Mouse (Mus musculus): ENCODE data around the gene Pygo2. TPM values are rescaled to one million over a fixed set of nuclear protein-coding genes. Genes with fewer than 3 reads are reported as not detected.
"Not testable (repeated sequence)": the region's sequence is repeated elsewhere in the genome, so short reads cannot be mapped to it uniquely, and the experiment has no call there.

Pygo2 gene
- total RNA-seq, 2 experiments from 2014 or later = 49.5 to 57.6 TPM

DNA sequence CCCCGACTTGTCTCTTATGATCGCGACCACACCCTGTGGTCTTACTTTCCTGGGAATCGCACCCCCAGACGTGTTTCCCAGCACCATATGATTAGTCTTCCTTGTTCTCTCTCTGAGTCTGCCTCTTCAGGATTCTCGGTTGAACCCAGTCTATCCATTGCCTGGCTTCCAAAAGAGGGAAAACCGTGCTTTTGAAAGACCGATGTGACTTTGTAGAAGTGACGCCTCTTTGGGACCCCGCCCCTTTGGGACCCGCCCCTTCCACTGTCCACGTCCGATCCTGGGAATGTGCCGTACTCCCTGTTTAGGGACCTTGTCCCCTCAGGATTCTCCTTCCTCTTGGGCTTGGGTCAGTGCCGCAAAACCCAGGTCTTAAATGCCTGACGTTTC lies 11.2 kb upstream of the Pygo2 start:
- DNase-seq (ENCODE audit: low spot score in 2 of 2) = no peak

DNA sequence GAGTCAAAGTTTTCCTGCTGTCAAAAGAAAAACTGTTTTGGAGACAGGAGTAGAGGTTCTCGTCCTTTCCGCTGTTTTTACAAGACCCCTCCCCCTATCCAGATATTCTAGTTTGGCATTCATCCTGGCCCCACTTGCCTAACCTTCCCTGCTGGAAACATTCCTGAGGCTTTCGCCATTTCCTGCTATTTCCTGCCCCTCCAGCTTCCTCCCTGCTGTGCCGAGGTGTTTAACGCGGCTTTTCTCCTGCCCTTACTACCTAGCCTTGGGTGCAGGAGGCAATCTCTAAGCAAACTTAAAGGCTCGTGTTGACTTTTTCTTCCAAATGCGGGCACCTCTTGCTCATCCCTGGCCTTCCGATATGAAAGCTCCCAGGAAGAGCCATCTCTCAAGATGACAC lies 10.4 kb upstream of the Pygo2 start:
- no peak for DNase-seq (ENCODE audit: low spot score in 2 of 2)

DNA sequence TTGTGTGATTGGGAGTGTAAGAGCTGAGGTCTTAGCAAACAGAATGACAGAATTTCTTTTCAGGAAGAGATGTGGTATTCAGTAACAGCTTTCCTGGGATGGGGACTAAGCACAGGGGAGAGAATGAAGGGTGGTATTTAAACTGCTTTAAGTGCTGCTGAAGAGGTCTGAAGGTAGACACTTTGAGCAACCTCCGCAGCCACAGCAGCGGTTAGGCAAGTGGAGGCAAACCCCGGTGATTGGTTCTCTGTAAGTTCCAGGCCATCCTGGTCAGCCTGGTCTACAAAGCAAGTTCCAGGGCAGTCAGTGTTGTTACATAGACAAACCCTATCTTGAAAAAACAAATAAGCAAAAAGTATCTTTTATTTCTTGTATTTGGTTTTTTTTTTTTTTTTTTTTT lies 10.0 kb upstream of the Pygo2 start:
- no peak for DNase-seq (ENCODE audit: low spot score in 2 of 2)

DNA sequence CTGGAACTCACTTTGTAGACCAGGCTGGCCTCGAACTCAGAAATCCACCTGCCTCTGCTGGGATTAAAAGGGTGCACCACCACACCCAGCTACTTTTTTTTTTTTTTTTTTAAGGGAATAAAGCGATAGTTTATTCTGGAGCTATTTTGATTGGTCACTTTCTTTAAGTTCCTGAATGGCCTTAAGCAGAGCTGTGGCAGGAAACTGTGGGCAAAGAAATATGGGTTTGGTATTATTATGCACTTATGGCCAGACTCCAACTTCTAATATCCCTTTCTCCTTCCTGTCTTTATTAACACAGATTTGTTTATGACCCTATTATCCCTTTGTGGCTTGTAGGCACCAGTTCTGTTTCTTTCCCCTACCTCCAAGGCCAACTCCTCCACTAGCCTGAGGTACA lies 9.6 kb upstream of the Pygo2 start:
- no peak for DNase-seq (ENCODE audit: low spot score in 2 of 2)

DNA sequence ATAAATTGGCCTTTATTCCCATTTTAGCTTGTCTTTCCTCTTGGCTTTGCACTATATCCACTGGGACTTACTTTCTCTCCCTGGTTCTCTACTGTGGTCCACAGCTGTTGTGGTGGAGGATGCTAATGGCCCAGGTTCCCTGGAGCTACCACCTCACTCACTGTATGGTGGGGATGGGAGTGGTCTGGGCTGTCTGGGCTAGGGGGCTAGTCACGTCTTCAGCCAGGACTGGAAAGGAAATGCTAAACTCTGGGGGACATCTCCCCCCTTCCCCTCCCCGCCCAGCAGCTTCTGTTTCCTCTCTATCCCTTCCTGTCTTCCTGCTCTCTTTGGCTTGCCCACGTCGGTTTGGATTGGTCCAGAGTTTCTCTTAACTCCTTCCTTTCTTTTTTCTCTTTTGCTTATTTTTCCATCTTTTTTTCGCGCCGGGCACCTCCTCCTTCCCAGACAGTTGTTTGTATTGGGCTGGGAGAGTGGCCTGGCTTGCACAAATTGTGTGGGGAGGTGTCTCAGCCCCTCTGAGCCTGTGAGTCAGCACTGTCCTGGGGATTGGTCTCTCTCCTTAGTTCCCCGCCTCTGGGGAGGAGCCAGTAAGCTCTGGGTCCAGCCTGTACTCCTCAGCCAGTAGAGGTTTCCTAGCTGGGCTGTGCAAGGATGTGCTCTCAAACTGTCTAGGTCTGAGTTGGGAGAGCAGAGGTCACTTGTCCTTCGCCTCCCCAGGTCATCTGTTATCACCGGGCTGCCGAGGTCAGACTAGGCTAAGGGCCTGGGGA lies 8.8 kb upstream of the Pygo2 start:
- peak in 1 of 2 experiments; percentile 76 for DNase-seq (ENCODE audit: low spot score in 2 of 2)

DNA sequence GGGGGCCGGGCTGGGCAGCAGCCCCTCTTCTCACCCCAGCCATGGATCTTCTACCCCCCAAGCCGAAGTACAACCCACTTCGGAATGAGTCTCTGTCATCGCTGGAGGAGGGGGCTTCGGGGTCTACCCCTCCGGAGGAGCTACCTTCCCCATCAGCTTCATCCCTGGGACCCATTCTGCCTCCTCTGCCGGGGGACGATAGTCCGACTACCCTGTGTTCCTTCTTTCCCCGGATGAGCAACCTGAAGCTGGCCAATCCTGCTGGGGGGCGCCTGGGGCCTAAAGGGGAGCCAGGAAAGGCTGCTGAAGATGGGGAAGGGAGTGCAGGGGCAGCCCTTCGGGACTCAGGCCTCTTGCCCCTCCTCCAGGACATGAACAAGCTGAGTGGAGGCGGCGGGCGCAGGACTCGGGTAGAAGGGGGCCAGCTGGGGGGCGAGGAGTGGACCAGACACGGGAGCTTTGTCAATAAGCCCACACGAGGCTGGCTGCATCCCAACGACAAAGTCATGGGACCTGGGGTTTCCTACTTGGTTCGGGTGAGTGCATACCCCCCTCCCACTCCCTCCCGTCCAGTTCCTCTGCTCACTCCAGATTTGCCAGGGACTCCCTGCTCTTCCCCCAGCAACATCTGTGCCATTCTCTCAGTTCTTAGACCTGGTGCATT lies 8.1 kb upstream of the Pygo2 start:
- no peak for DNase-seq (ENCODE audit: low spot score in 2 of 2)

DNA sequence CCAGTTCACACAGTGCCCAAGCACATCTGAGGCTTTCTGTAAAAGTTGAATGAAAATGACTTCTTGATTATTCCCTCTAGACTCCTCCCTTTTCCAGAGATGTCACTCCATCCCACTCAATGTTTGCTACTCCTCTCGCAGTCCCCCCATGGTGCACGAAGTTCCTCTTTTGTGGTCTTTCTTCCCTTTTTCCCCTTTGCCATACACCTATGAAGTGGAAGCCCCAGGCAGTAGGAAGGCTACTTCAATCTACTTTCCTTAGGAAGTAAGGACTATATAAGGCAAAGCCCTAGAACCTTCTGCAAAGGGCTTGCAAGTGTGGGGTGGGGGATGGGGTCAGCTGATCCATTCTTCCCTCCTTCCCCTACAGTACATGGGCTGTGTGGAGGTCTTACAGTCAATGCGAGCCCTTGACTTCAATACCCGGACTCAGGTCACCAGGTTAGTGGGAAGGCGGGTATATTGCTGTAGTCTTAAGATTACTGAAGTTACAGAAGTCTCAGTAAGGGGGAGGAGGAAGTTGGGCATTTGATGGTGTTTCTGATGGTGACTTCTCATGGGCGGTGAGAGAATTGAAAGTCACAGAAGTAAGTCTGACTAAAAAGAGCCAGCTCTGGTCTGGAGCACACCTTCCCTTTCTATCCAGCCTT lies 7.3 kb upstream of the Pygo2 start:
- no peak for DNase-seq (ENCODE audit: low spot score in 2 of 2)

DNA sequence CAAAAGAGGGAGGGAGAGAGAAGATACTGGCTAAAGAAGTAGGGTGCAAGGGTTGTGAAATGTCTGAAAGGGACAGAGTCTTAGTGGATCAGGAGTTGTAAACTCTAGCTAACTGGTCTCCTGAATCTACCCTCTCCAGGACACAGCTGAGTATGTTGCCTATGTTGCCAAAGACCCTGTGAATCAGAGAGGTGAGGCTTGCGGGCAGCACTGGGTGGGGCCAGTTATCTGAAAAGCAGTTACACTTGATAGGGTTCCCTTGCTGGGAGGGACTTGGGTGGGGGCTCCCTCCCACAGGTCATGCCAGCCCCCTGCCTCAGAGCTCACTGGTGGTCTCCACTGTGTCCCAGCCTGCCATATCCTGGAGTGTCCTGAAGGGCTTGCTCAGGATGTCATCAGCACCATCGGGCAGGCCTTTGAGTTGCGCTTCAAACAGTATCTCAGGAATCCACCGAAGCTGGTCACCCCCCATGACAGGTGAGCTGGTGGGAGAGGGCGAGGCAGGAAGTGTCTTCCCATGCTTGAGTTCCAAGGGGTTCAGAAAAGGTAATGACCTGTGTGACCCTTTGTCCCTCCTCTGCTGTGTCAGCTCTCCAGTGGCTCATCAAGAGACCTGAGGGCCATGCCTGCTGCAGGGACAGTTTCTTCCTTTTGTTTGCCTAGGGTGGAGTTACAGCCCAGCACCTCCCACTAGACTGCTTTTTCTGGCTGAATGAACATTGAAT lies 5.4 kb upstream of the Pygo2 start:
- DNase-seq (ENCODE audit: low spot score in 2 of 2) = no peak

DNA sequence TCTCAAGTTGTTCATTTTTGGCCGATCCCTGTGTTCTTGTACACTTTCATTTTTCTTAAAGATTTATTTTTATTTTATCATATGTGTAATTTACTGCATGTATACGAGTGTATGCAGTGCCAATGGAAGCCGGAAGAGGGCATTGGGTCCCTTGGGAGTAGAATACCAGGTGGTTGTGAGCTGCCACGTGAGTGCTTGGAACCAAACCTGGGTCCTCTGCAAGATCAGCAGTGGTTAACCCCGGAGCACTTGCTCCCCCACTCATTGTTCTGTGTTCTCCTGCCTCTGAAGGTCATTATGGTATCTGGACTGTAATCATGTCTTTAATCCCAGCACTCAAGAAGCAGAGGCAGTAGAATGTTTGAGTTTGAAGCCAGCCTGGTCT lies 4.9 kb upstream of the Pygo2 start:
- no peak for DNase-seq (ENCODE audit: low spot score in 2 of 2)

DNA sequence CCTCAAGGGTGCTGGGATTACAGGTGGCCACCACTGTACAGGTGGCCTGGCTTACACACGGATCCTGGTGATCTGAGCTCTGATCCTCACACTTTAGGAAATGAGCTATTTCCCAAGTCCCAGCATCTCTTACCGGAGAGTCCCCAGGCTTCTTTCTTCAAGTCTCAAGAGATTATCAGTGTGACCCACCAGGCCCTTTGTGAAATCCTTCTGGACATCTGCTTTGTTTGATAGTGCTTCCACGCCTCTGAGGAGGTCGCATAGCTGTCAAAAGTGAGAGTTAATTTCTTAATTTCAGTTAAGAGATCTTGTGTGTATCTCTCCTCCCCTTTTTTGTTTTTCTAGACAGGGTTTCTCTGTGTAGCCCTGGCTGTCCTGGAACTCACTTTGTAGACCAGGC lies 4.1 kb upstream of the Pygo2 start:
- no peak for DNase-seq (ENCODE audit: low spot score in 2 of 2)

DNA sequence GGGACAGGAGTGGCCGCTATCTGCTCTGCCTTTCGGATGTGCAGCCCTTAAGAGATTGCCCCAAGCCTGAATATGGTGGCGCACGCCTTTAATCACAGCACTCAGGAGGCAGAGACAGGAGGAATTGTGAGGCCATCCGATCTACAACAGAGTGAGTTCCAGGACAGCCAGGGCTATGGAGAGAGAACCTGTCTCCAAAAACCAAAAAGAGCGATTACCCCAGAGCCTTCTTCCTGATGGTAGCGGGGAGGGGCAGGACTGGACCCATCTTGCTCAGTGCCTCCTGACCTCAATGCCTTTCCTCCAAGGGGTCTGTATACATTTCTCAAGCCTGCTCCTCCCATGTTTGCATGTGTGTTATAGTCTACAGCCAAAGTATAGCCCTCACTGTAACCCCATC lies 993 bp upstream of the Pygo2 start:
- not testable (repeated sequence) for DNase-seq (ENCODE audit: low spot score in 2 of 2)

DNA sequence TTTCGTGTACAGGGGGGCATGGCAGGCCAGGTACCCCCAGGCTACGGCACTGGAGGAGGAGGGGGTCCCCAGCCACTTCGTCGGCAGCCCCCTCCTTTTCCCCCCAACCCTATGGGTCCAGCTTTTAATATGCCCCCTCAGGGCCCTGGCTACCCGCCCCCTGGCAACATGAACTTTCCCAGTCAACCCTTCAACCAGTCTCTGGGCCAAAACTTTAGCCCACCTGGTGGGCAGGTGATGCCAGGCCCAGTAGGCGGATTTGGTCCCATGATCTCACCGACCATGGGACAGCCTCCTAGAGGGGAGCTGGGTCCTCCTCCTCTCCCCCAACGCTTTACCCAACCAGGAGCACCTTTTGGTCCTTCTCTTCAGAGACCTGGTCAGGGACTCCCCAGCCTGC lies 2.6 kb downstream of the Pygo2 start:
- DNase-seq (ENCODE audit: low spot score in 2 of 2) = no peak

DNA sequence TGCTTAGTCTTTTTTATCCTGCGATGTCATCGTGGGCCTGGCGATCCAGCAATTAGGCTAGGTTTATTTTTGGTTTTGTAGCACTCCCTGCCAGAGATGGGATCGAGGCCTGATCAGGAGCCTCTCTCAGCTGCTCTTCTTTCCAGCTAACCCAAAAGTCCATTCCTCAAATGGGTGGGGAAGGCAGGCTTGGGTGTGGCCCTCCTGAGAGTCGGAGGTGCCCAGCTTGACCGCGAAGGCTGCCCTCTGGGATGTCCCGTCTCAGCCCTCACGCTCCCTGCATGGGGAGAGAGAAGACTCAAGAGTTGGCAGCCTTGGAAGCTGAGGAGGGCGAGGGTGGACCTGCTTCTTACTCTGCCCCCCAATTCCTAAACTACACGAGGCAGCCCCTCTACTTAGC lies 4.5 kb downstream of the Pygo2 start:
- no peak for DNase-seq (ENCODE audit: low spot score in 2 of 2)

DNA sequence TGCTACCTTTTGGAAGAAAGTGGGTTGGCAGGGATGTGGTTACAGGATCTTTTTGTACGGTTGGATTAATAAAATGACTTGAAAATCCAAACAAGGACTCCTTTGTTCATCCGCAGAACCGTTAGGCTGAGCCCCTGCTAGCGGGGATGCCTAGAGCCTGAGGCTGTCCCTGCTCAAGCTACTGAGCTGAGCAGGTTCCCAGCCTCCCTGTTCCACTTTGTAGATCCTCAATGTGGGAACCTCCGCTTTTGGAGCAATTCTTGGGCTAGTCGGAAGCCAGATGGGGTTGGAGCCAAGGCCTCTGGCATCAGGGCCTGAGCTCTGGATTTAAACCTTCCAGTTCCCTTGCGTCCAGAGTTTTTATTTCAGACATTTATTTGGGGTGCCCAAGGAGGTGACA lies 5.0 kb downstream of the Pygo2 start:
- peak in 1 of 2 experiments; percentile 62 for DNase-seq (ENCODE audit: low spot score in 2 of 2)

DNA sequence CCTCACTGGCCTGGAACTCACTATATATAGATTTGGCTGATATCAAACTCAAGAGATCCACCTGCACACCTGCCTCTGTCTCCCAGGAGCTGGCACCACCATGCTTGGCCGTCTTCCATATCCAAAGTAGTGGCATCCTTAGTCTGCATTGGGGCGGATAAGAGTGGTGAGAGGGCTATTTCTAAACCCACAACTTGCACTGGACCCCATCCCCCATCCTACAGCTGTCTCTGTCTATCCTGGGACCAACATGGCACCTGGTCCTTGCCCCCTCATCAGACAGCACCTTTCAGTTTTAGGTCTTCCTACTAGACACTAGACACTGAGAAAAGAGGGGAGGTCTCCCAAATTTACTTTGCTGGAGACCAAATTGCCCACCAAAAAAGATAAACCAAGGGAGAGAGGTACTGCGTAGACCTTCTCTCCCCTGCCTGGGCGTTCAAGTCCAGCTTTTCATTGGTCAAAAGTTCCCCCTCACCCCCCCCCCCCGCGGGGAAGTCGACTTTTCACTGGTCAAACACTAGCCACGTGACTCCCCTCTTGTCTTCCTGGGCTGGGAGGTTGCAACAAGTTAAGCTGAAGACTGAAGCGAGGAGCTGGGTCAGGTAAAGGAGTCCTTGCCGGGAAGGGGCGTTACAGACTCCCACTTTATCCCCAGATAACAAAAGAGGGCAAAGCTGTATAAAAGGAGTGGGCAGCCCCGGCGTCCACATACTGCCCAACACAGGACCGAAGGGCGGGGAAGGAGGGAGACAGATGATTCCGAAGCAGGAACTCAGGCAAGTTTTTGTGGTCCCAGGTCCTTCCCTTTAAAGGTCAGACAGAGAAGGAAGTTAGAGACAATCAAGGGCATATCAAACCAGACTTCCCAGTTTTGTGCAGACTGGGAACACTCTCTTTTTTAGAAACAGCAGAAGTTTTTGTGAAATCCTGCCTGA lies 6.4 kb downstream of the Pygo2 start, which contains the start of gene Pbxip1:
TSS of gene Pbxip1 (plus strand) at position 531 of the 938 bp plus-strand sequence.
- peak in 1 of 2 experiments; percentile 23 for DNase-seq (ENCODE audit: low spot score in 2 of 2)

DNA sequence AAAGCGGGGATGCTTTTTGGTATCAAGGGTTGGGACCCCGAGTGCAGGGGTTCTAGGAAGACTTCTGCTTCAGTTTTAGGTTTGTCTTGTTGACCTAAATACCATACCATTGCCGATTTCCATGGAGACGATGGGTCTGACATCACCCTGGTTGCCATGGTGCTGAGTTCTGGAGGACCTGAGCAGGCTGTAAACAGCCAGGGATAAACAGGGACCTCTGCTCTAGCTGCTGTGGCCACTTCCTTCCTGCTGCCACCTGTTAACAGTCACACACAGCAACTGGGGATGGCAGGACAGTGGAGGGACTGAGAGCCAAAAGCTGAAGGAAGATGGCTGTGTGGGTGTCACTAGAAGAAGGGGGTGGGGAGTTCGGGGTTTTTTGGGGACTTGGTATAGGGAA lies 7.3 kb downstream of the Pygo2 start:
- peak in 1 of 2 experiments; percentile 61 for DNase-seq (ENCODE audit: low spot score in 2 of 2)

DNA sequence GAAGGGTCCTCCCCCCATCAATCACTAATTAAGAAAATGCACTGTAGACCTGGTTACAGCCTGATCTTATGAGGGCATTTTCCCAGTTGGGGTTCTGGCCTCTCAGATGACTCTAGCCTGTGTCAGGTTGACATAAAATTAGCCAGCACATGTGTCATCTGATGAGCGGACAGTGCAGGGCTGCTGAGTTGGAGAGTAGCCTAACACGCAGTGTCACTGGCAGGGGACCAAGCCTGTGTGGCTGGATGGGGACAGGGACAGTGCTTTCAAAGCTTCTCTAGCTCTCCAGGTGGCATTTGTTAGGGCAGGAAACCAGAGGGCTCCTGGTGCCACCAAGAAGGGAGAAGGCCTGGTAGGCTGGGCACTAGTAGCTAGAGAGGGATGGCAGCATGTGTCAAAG lies 10.7 kb downstream of the Pygo2 start:
- no peak for DNase-seq (ENCODE audit: low spot score in 2 of 2)

DNA sequence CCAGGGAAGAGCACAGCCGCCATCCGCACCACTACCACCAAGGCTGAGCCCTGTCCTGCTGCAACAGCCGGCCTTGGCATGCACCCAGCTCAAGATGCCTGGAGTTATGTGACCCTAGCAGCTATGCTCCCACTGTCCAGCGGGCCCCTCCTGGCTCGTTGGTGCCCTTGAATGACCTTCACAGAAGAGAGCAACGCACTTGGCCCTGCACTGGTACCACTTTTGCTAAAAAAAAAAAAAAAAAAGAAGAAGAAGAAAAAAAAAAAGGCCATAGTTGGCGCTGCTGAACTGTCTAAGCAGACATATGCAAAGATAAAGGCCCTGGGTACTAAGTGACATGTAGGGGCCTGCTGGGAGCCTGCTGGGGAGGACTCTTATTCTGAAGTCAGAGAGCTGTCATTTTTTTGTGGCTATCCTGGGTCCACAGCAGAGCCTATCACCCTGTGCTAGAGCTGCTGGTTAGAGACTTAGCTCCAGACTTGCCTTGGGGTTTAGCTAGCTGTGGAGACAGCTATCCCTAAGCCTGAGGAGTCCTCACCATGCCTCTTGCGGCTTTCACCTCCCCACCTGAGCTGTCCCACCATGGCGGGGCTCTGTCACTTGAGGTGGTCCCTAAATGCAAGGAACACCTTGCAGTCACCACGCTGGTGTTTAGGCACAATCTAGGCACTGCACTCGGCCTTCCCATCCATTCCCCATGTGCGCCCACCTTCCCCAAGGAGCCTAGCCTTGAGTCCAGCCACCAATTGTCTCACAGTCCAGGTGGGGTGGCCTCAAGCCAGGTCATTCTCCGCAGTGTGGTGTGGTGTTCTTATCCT lies 18.9 kb downstream of the Pygo2 start:
- no peak for DNase-seq (ENCODE audit: low spot score in 2 of 2)

DNA sequence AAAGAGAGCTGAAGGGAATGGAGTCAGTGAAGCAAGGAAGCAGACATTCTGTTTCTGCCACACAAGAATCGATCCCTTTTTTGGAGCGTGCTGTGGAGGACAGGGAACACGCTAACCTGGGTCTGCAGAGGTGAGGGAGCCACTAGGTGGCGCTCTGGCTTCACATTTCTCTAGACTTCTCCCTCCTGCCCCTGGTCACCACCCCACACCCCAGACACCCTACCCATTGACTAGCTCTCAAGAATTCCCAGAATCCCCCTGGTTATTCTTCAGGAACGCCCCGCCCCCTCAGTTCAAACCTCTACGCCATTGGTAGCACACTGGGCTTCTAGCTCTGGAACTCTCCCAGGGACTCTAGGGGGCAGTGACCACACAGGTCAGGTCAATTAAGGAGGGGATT lies 19.5 kb downstream of the Pygo2 start:
- peak; percentile 50 to 58 for DNase-seq (ENCODE audit: low spot score in 2 of 2)

DNA sequence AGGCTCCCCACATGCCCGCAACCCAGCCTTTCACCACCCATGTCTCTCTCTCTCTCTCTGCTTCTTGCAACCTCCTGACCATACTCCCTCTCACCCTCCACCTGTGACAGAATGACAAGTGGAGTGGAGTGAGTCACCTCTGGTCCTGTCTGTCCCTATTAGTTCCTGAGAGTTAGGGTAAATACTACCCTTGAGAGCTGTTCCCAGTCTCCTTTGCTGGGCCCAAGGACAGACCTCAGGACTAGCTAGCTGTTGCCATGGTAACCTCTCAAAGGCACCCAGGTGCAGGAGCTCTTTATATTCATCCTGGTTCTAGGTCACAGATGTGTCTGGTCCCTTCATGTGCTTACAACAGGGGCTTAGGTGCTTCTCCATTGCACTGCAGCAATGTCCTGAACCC lies 21.9 kb downstream of the Pygo2 start:
- no peak for DNase-seq (ENCODE audit: low spot score in 2 of 2)
